12 mouse cellular contexts compared by ENCODE assay signal in the genomic region with DNA sequence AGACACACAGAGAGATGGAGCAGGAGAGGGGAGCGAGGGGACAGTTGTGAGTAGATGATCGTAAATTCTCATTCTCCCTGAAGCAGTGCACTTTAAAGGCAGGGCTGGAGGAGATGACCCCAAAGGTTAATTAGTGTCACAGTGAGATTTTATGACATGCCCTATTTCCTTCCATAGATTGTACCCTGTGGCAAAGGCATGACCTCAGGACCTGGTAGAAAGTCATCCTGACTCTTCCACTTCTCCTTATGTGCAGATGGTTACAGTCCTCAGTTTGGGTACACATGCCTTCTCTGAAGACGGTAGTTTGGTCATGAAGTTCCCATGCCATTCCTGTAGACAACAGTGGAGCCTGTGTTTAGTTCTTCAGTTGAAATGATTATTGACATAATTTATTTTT.
"Had no signal": no experiment of that assay in that cellular context is flagged by ENCODE, and none has a peak within 500 bp of the region (broad histone marks: within the 10 kb centered on the region; RNA-seq: fewer than 3 reads in every experiment).

No protein-coding gene starts in this region.

- H3K9me3 ChIP-seq: limb, embryonic 13.5 days; midbrain, embryonic 13.5 days; neural tube, embryonic 13.5 days had no signal

- H3K9ac ChIP-seq: limb, embryonic 13.5 days; liver, embryonic 14.5 days; midbrain, embryonic 13.5 days; neural tube, embryonic 13.5 days had no signal

- H3K4me2 ChIP-seq: limb, embryonic 13.5 days; midbrain, embryonic 13.5 days; neural tube, embryonic 13.5 days had no signal

- ATAC-seq: hindbrain, embryonic 16.5 days; inflammation-experienced regulatory T-cells, adult 6 months; midbrain, embryonic 13.5 days had no signal

- H3K4me1 ChIP-seq: limb, embryonic 13.5 days; midbrain, embryonic 13.5 days had no signal

- H3K27me3 ChIP-seq: limb, embryonic 13.5 days; midbrain, embryonic 13.5 days; neural tube, embryonic 13.5 days had no signal

- DNase-seq: kidney, adult 8-10 months; kidney, postnatal 36 days; layer of hippocampus, adult 9-11 months; left cerebral cortex, postnatal 4 days; right cerebral cortex, postnatal 14 days; thymus, postnatal 36 days had no signal

- H3K27ac ChIP-seq: limb, embryonic 13.5 days; liver, embryonic 14.5 days; midbrain, embryonic 13.5 days; neural tube, embryonic 13.5 days had no signal

- H3K4me3 ChIP-seq: limb, embryonic 13.5 days; midbrain, embryonic 13.5 days; neural tube, embryonic 13.5 days had no signal

- H3K36me3 ChIP-seq: limb, embryonic 13.5 days; midbrain, embryonic 13.5 days; neural tube, embryonic 13.5 days had no signal
